Mouse (Mus musculus) midbrain, embryonic 15.5 days (tissue): ENCODE measurements around the gene Trub1. TPM values are rescaled to one million over a fixed set of nuclear protein-coding genes. Genes with fewer than 3 reads are reported as not detected.

Experiments used
- ATAC-seq: fragments of 200-750 bp; cut with Nextera tagmentation; replicated peaks from 2 replicates; pipeline ENCODE4 v1.8.0; 2017; ENCODE audit warnings: moderate TSS enrichment
- H3K27ac ChIP-seq: fragments of 300-500 bp; sonication (generic); 2 replicates; pipeline ENCODE4 v1.5.1; 2015; ENCODE audit warnings: mild to moderate bottlenecking, inconsistent platforms
- H3K27me3 ChIP-seq: fragments of 300-500 bp; sonication (generic); replicated peaks from 2 replicates; pipeline ENCODE4 v1.6.1; 2015; ENCODE audit warnings: inconsistent platforms
- H3K36me3 ChIP-seq: fragments of 300-500 bp; sonication (generic); replicated peaks from 2 replicates; pipeline ENCODE4 v1.6.1; 2015; ENCODE audit warnings: inconsistent platforms
- H3K4me1 ChIP-seq: fragments of 300-500 bp; sonication (generic); 2 replicates; pipeline ENCODE4 v1.6.1; 2015; ENCODE audit warnings: inconsistent platforms
- H3K4me2 ChIP-seq: fragments of 300-500 bp; sonication (generic); 2 replicates; pipeline ENCODE4 v1.6.1; 2015; ENCODE audit warnings: inconsistent platforms, mild to moderate bottlenecking, moderate library complexity
- H3K4me3 ChIP-seq: fragments of 300-500 bp; sonication (generic); 2 replicates; pipeline ENCODE4 v1.5.1; 2015; ENCODE audit warnings: mild to moderate bottlenecking, inconsistent platforms
- H3K9ac ChIP-seq: fragments of 300-500 bp; sonication (generic); 2 replicates; pipeline ENCODE4 v1.6.1; 2015; ENCODE audit warnings: mild to moderate bottlenecking, inconsistent platforms
- H3K9me3 ChIP-seq: fragments of 300-500 bp; sonication (generic); 2 replicates; pipeline ENCODE4 v1.6.1; 2016; ENCODE audit warnings: inconsistent platforms
- WGBS: fragments of 180-500 bp; shearing (Covaris S2); methylation state at CpG from one replicate; pipeline ENCODE4 v1.1.7; 2015; ENCODE audit warnings: mixed read lengths; 5-methylcytosine and 5-hydroxymethylcytosine counted together
- polyA plus RNA-seq: library from polyadenylated mRNA; unstranded; fragments of >200 nt; fragmentation: Nextera tagmentation; extraction: Ambion mirVana; gene quantifications from 2 replicates; pipeline ENCODE4 v1.2.1, GENCODE M21; 2015

Gene Trub1
- polyA plus RNA-seq, result 15.9 and 16.7 TPM in 2 replicates

DNA sequence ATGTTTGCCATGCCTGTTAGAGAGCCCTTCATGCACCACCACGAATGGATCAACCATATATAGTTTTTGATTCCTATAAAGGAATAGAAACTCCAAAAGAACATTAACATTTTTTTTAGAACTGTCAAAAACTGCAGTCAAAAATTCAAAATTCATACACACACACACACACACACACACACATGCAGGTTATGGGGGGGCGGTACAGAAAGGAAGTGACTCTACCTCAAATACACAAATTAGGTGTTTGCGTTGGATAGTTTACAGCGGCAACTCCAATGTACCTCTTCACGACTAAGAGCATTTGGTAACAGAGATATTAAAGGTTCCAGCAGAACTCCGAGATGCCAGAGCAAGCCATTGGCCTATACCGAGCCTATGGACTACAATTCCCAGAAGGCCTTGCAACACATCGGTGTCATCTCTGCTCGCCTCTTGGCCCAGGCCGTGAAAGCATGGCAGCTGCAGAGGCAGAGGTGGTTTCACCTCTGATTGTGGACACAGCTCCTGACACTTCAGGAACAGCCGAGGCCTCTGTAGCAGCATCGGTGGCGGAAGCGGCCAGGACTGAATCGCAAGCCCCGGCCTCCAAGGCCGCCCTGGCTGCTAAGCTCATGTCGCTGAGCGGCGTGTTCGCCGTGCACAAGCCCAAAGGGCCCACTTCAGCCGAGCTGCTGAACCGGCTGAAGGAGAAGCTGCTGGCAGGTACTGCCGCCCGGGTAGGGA is at the start of gene Trub1:
Gene Trub1, plus strand, starts transcription at position 421 of the 726 bp plus-strand sequence.
- Histone ChIP-seq H3K9ac (peak within 1 kb of the TSS; percentile 79), H3K36me3 (no peaks in the 10 kb centered on the region), H3K4me3 (peak within 1 kb of the TSS; percentile 88), H3K27me3 (no peaks in the 10 kb centered on the region), H3K4me1 (peaks cover 14% of the 10 kb centered on the region), H3K9me3 (no peaks in the 10 kb centered on the region), H3K27ac (peak within 1 kb of the TSS; percentile 78), H3K4me2 (peak within 1 kb of the TSS; percentile 69)
- ATAC-seq, result peak; percentile 99
- WGBS, result 5% methylated on average over 26 of the region's 26 CpGs

DNA sequence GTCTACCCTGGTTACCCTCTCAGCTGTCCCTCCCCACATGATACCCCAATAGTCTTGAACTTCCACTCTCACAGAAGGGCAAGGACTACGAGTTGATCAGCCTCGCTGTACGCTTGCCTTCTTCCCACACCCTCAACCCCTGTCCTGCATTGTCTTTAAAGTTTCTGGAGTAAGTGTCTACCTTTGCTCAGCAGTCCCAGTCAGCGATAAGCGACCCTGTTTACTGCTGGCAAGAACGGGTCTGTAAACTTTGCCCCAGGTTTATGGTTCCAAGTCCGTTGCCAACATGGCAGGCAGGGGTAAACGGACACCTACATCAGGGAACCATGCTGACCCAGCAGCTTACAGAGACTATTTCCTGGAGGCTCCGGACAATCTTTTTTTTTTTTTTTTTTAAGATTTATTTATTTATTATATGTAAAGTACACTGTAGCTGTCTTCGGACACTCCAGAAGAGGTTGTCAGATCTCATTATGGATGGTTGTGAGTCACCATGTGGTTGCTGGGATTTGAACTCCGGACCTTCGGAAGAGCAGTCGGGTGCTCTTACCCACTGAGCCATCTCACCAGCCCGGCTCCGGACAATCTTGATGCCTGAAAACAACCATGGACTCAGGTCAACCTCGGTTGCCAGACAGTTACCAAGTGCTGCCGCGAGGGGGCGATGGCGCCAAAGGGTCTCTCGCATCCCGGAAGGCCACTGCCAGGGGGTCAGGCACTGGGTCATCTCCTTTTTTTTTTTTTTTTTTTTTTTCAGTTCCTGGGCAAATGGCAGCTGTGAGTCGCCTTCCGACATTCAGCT is 48.8 kb upstream of the Trub1 start:
- no peak overlapping the region for H3K4me3 ChIP-seq
- no peak overlapping the region for H3K9ac ChIP-seq
- no peaks in the 10 kb centered on the region for H3K36me3 ChIP-seq
- ATAC-seq, result peak; percentile 30; the same call in 1 of the 2 replicates
- no peak overlapping the region for H3K27ac ChIP-seq
- no peaks in the 10 kb centered on the region for H3K9me3 ChIP-seq
- H3K4me2 ChIP-seq, result peak overlapping the region; percentile 19
- 14% methylated on average over 24 of the region's 24 CpGs for WGBS
- H3K27me3 ChIP-seq, result no peaks in the 10 kb centered on the region
- peaks cover 18% of the 10 kb centered on the region for H3K4me1 ChIP-seq

- Histone ChIP-seq H3K4me3 (no peak overlapping the region), H3K36me3 (no peaks in the 10 kb centered on the region), H3K27ac (no peak overlapping the region), H3K4me1 (peaks cover 18% of the 10 kb centered on the region), H3K9me3 (no peaks in the 10 kb centered on the region), H3K9ac (no peak overlapping the region), H3K27me3 (no peaks in the 10 kb centered on the region), H3K4me2 (peak overlapping the region; percentile 19)
- no peak for ATAC-seq
- 9% methylated on average over 9 of the region's 9 CpGs for WGBS
Observed at GRCm38 (mm10) chr19:57404502-57404848, 48.2 kb upstream of the Trub1 start.

DNA sequence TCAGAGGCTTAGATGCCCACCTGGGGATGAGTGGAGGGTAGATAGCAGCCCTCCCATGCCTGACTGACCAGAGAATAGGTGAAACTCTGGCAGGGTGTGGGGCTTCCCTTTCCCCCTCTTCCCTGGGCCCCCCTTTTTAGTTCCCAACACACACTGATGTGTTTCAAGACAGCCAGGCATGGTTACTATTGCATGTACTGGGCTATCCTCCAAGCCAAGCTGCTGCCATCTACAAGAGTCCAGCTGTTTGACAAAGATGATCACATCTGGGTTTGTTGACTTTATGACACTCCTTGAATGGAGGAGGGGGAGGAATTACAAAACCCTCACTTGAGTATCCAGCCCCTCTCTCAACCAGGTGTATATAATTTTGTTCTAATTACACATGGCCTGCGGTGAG is 44.8 kb upstream of the Trub1 start:
- Histone ChIP-seq H3K9ac (no peak overlapping the region), H3K27me3 (no peaks in the 10 kb centered on the region), H3K4me2 (no peak overlapping the region), H3K4me1 (peaks cover 17% of the 10 kb centered on the region), H3K36me3 (no peaks in the 10 kb centered on the region), H3K4me3 (no peak overlapping the region), H3K27ac (no peak overlapping the region), H3K9me3 (no peaks in the 10 kb centered on the region)
- WGBS, result 96% methylated on average over 1 of the region's 1 CpGs
- no peak for ATAC-seq

- peak overlapping the region; percentile 19 for H3K4me2 ChIP-seq
- no peak overlapping the region for H3K9ac ChIP-seq
- H3K4me3 ChIP-seq, result no peak overlapping the region
- H3K27me3 ChIP-seq, result no peaks in the 10 kb centered on the region
- H3K27ac ChIP-seq, result peak overlapping the region; percentile 28; the same call in 1 of the 2 replicates
- H3K36me3 ChIP-seq, result no peaks in the 10 kb centered on the region
- no peaks in the 10 kb centered on the region for H3K9me3 ChIP-seq
- whole genome bisulfite sequencing, result 39% methylated on average over 29 of the region's 29 CpGs
- H3K4me1 ChIP-seq, result peaks cover 10% of the 10 kb centered on the region
- peak; percentile 37; the same call in 1 of the 2 replicates for ATAC-seq
Observed at GRCm38 (mm10) chr19:57411375-57412196, 41.1 kb upstream of the Trub1 start.

DNA sequence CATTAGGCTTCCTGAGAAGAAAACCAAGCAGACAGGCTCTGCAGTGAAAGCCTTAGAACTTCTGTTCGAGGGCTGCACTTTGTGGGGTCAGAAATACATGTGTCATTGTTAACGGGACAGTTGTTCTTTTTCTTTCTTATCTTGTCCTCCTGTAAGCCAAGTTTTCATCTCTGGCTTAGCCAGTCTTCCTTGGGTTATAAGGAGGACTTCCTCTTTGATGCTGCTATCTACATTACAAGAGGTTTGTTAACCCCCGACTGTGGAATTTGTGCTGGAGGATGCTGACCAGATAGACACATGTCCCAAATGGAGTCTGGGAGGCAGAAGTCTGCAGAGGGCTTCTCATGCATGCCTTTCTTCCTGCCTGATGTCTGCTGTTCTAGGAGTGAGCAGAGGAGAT is 39.5 kb upstream of the Trub1 start:
- ATAC-seq, result no peak
- Histone ChIP-seq H3K4me1 (peaks cover 15% of the 10 kb centered on the region), H3K4me3 (no peak overlapping the region), H3K4me2 (no peak overlapping the region), H3K36me3 (no peaks in the 10 kb centered on the region), H3K9me3 (no peaks in the 10 kb centered on the region), H3K9ac (no peak overlapping the region), H3K27ac (no peak overlapping the region), H3K27me3 (no peaks in the 10 kb centered on the region)
- WGBS, result 90% methylated on average over 3 of the region's 3 CpGs

DNA sequence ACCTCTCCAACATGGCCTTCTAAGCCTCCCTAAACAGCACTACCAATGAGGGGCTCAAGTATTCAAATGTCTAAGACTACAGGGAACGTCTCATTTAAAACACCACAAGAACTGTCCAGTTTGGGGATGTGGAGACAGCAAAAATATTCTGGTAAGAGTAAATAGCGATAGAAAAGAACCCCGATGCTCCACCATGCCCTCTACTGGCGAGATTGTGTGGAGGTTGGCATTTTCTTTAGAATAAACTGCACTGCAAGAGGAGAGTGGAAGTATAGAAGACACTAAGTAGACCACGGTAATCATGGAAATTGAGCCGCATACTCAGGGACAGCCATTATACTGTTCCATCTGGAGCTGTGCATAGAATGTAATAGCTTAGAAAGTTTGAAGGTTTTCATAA is 38.8 kb upstream of the Trub1 start:
- Histone ChIP-seq H3K4me1 (peaks cover 20% of the 10 kb centered on the region), H3K4me2 (no peak overlapping the region), H3K27ac (no peak overlapping the region), H3K9me3 (no peaks in the 10 kb centered on the region), H3K9ac (no peak overlapping the region), H3K36me3 (no peaks in the 10 kb centered on the region), H3K27me3 (no peaks in the 10 kb centered on the region), H3K4me3 (no peak overlapping the region)
- ATAC-seq, result no peak
- 84% methylated on average over 6 of the region's 6 CpGs for WGBS

DNA sequence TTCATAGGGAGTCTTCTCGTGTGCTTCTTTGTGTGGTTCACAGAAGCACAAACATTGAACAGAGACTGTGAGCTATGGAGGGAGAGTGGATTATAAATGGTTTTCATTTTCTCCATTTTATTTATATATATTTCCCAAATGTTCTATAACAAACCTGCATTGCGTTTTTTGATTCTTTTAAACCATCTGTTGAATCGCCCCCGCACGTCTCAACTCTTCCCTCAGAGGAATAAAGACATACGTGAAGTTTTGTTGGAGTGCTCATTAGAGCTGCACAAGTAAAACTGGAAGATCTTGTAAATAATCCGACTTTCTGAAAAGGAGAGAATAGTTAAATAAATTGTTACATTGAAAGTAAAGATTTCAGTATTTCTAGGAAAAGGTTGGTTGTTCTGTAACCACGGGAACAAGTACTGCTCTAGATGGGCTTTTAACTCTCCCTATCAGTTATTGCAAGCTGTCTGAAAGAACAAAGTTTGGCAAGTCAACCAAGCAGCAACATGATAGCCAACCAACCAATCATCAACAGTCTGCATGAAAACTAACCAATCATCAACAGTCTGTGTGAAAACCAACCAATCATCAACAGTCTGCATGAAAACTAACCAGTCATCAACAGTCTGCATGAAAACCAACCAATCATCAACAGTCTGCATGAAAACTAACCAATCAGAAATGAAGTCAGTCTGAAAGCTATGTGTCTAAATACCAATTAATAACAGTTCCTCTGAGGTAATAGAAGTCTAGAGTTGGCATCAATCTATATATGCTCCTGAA is 37.5 kb upstream of the Trub1 start:
- peaks cover 24% of the 10 kb centered on the region for H3K4me1 ChIP-seq
- H3K4me3 ChIP-seq, result no peak overlapping the region
- no peak for ATAC-seq
- H3K4me2 ChIP-seq, result no peak overlapping the region
- H3K9me3 ChIP-seq, result no peaks in the 10 kb centered on the region
- H3K27me3 ChIP-seq, result no peaks in the 10 kb centered on the region
- H3K9ac ChIP-seq, result no peak overlapping the region
- no peaks in the 10 kb centered on the region for H3K36me3 ChIP-seq
- 90% methylated on average over 8 of the region's 8 CpGs for WGBS
- no peak overlapping the region for H3K27ac ChIP-seq

- Histone ChIP-seq H3K4me2 (peak overlapping the region; percentile 21; the same call in 1 of the 2 replicates), H3K27ac (no peak overlapping the region), H3K9ac (no peak overlapping the region), H3K4me3 (no peak overlapping the region), H3K36me3 (no peaks in the 10 kb centered on the region), H3K4me1 (peaks cover 21% of the 10 kb centered on the region), H3K27me3 (no peaks in the 10 kb centered on the region), H3K9me3 (no peaks in the 10 kb centered on the region)
- WGBS, result 22% methylated on average over 17 of the region's 17 CpGs
- ATAC-seq, result no peak
Observed at GRCm38 (mm10) chr19:57417800-57418580, 34.7 kb upstream of the Trub1 start.

GRCm38 (mm10) chr19:57423402-57423801 is 29.3 kb upstream of the Trub1 start:
- ATAC-seq, result no peak
- no peak overlapping the region for H3K4me2 ChIP-seq
- H3K9ac ChIP-seq, result no peak overlapping the region
- H3K9me3 ChIP-seq, result no peaks in the 10 kb centered on the region
- peaks cover 14% of the 10 kb centered on the region for H3K4me1 ChIP-seq
- no peak overlapping the region for H3K4me3 ChIP-seq
- no peaks in the 10 kb centered on the region for H3K36me3 ChIP-seq
- no peak overlapping the region for H3K27ac ChIP-seq
- H3K27me3 ChIP-seq, result no peaks in the 10 kb centered on the region
- 46% methylated on average over 3 of the region's 3 CpGs for WGBS

DNA sequence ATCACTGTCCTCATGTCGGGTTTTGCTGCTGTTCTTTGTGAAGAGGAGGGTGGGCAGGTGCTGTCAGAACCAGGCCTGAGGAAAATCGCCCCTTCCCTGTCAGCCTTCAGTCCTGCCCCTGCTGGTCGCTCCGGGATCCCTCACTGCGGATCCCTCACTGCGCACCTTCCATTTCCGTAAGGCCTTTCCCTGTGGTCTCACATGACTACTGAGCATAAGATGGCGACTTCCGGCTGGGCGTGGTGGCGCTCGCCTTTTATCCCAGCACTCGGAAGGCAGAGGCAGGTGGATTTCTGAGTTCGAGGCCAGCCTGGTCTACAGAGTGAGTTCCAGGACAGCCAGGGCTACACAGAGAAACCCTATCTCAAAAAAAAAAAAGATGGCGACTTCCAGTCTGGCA is 27.4 kb upstream of the Trub1 start:
- 97% methylated on average over 15 of the region's 15 CpGs for WGBS
- no peak for ATAC-seq
- no peak overlapping the region for H3K4me2 ChIP-seq

More for the DNA sequence above, 27.4 kb upstream of the Trub1 start:
- H3K9ac ChIP-seq, result no peak overlapping the region
- no peak overlapping the region for H3K27ac ChIP-seq
- H3K9me3 ChIP-seq, result no peaks in the 10 kb centered on the region
- H3K27me3 ChIP-seq, result no peaks in the 10 kb centered on the region
- H3K4me3 ChIP-seq, result no peak overlapping the region
- peaks cover 6% of the 10 kb centered on the region for H3K4me1 ChIP-seq
- H3K36me3 ChIP-seq, result no peaks in the 10 kb centered on the region
